Mouse (Mus musculus) stomach, embryonic 16.5 days (tissue): ENCODE measurements around the gene Polr3g. TPM values are rescaled to one million over a fixed set of nuclear protein-coding genes. Genes with fewer than 3 reads are reported as not detected.
"Not testable (repeated sequence)": the region's sequence is repeated elsewhere in the genome, so short reads cannot be mapped to it uniquely, and the experiment has no call there.

Experiments used
- ATAC-seq: fragments of 200-750 bp; cut with Nextera tagmentation; 2 replicates; pipeline ENCODE4 v1.8.0; 2017; ENCODE audit warnings: moderate number of reproducible peaks, moderate TSS enrichment; ENCODE audit not compliant: insufficient read depth, low FRiP score
- H3K27ac ChIP-seq: fragments of 300-500 bp; sonication (generic); 2 replicates; pipeline ENCODE4 v1.5.1; 2014; ENCODE audit warnings: low read length
- H3K27me3 ChIP-seq: fragments of 300-500 bp; sonication (generic); 2 replicates; pipeline ENCODE4 v1.6.1; 2014; ENCODE audit warnings: low read length, control low read depth, mixed read lengths; ENCODE audit not compliant: control insufficient read depth, insufficient read depth
- H3K36me3 ChIP-seq: fragments of 300-500 bp; sonication (generic); 2 replicates; pipeline ENCODE4 v1.6.1; 2014; ENCODE audit warnings: low read length; ENCODE audit not compliant: control insufficient read depth, insufficient read depth
- H3K4me1 ChIP-seq: fragments of 300-500 bp; sonication (generic); 2 replicates; pipeline ENCODE4 v1.6.1; 2014; ENCODE audit warnings: low read length, control low read depth, mixed read lengths; ENCODE audit not compliant: control insufficient read depth, insufficient read depth
- H3K4me2 ChIP-seq: fragments of 300-500 bp; sonication (generic); 2 replicates; pipeline ENCODE4 v1.6.1; 2014; ENCODE audit warnings: low read depth, low read length, mixed read lengths
- H3K4me3 ChIP-seq: fragments of 300-500 bp; sonication (generic); replicated peaks from 2 replicates; pipeline ENCODE4 v1.5.1; 2014; ENCODE audit warnings: mild to moderate bottlenecking, low read length
- H3K9ac ChIP-seq: fragments of 300-500 bp; sonication (generic); 2 replicates; pipeline ENCODE4 v1.6.1; 2014; ENCODE audit warnings: low read length
- H3K9me3 ChIP-seq: fragments of 300-500 bp; sonication (generic); replicated peaks from 2 replicates; pipeline ENCODE4 v1.6.1; 2016; ENCODE audit warnings: low read length, control low read depth; ENCODE audit not compliant: control insufficient read depth
- WGBS: fragments of 180-500 bp; shearing (Covaris S2); extraction: QIAGEN DNeasy Blood & Tissue Kit; methylation state at CpG from one replicate; pipeline ENCODE4 v1.1.7; 2014; 5-methylcytosine and 5-hydroxymethylcytosine counted together
- polyA plus RNA-seq: library from polyadenylated mRNA; unstranded; fragments of >200 nt; fragmentation: Nextera tagmentation; extraction: Ambion mirVana; gene quantifications from 2 replicates; pipeline ENCODE4 v1.2.1, GENCODE M21; 2015

Polr3g gene
- polyA plus RNA-seq, 1 experiment from 2014 or later, result 20.8 TPM

GRCm38 (mm10) chr13:81628631-81629190 lies 82.1 kb downstream of the Polr3g start:
- Histone ChIP-seq H3K27ac (no peak overlapping the region), H3K9ac (no peak overlapping the region), H3K27me3 (peaks cover 13% of the 10 kb centered on the region), H3K4me1 (peaks cover 8% of the 10 kb centered on the region), H3K4me3 (no peak overlapping the region), H3K4me2 (no peak overlapping the region), H3K36me3 (no peaks in the 10 kb centered on the region), H3K9me3 (no peaks in the 10 kb centered on the region)
- ATAC-seq, result no peak
- 66% methylated on average over 2 of the region's 2 CpGs for WGBS

- not testable (repeated sequence) for H3K4me3 ChIP-seq, ATAC-seq, H3K9me3 ChIP-seq, H3K4me2 ChIP-seq, H3K36me3 ChIP-seq, H3K27ac ChIP-seq, H3K27me3 ChIP-seq, H3K4me1 ChIP-seq, H3K9ac ChIP-seq
- 84% methylated on average over 1 of the region's 1 CpGs for WGBS
Measured at GRCm38 (mm10) chr13:81627861-81628260, 83.0 kb downstream of the Polr3g start.

Other genes starting within 250 kb of the Polr3g start
- 1.1 and 1.3 TPM in 2 replicates for gene Adgrv1, start 77.9 kb downstream of the Polr3g start, polyA plus RNA-seq
- gene Lysmd3, start 53.4 kb downstream of the Polr3g start, polyA plus RNA-seq, result 27.8 and 30.2 TPM in 2 replicates
- gene Mblac2, start 328 bp upstream of the Polr3g start, polyA plus RNA-seq, result 7.5 and 9.9 TPM in 2 replicates
- gene Cetn3, start 72.1 kb upstream of the Polr3g start, polyA plus RNA-seq, result 178 and 189 TPM in 2 replicates